19 mouse cellular contexts compared by ENCODE assay signal in genomic region chr4:114905969-114906680, GRCm38 (mm10). TPM values are rescaled to one million over a fixed set of nuclear protein-coding genes. Genes with fewer than 3 reads are reported as not detected.
DNase-seq lines count a peak whose midpoint lies in the region; ATAC-seq and TF ChIP-seq lines count a peak whose summit lies in the region.
"Had no signal": no experiment of that assay in that cellular context is flagged by ENCODE, and none has a peak within 500 bp of the region (broad histone marks: within the 10 kb centered on the region; RNA-seq: fewer than 3 reads in every experiment).

No protein-coding gene starts in this region.

- no peak overlapping the region for H3K4me2 ChIP-seq in forebrain, embryonic 12.5 days
- no peak overlapping the region for H3K4me2 ChIP-seq in forebrain, embryonic 14.5 days (ENCODE audit: low read length)
- H3K4me2 ChIP-seq in midbrain, embryonic 16.5 days (ENCODE audit: low read length), result no peak overlapping the region
- 0 out of 2 replicates have a peak overlapping the region, but pooled peaks have one; percentile 2 for H3K4me2 ChIP-seq in hindbrain, embryonic 13.5 days
- H3K4me2 ChIP-seq: forebrain, embryonic 13.5 days; liver, embryonic 11.5 days had no signal

- TF ChIP-seq POLR2A in thymus, adult 2 months (IDR thresholded peaks at IDR 0.05; ENCODE audit: control insufficient read depth, extremely low read depth, insufficient read depth, low read length, poor library complexity), result no peak

- no peaks in the 10 kb centered on the region for H3K9me3 ChIP-seq in forebrain, embryonic 12.5 days
- H3K9me3 ChIP-seq in forebrain, embryonic 14.5 days (replicated peaks; ENCODE audit: control insufficient read depth, low read length), result no peaks in the 10 kb centered on the region
- H3K9me3 ChIP-seq in midbrain, embryonic 10.5 days (replicated peaks), result no peaks in the 10 kb centered on the region
- no peaks in the 10 kb centered on the region for H3K9me3 ChIP-seq in midbrain, embryonic 16.5 days (replicated peaks; ENCODE audit: control insufficient read depth, low read length, poor library complexity, severe bottlenecking)
- no peaks in the 10 kb centered on the region for H3K9me3 ChIP-seq in hindbrain, embryonic 13.5 days
- H3K9me3 ChIP-seq: forebrain, embryonic 13.5 days; heart, embryonic 13.5 days had no signal

- H3K27ac ChIP-seq in forebrain, embryonic 12.5 days, result no peak overlapping the region
- H3K27ac ChIP-seq in forebrain, embryonic 14.5 days (ENCODE audit: low read depth, low read length), result no peak overlapping the region
- H3K27ac ChIP-seq in midbrain, embryonic 10.5 days (replicated peaks), result no peak overlapping the region
- H3K27ac ChIP-seq in midbrain, embryonic 16.5 days (ENCODE audit: low read length), result no peak overlapping the region
- H3K27ac ChIP-seq in hindbrain, embryonic 13.5 days, result no peak overlapping the region
- no peak overlapping the region for H3K27ac ChIP-seq in thymus, adult 2 months (ENCODE audit: control insufficient read depth, insufficient read depth, low read length)
- H3K27ac ChIP-seq: forebrain, embryonic 13.5 days; heart, embryonic 13.5 days had no signal

- 7% methylated on average over 10 of the region's 10 CpGs for WGBS in forebrain, embryonic 12.5 days
- WGBS in forebrain, embryonic 14.5 days, result 3% methylated on average over 10 of the region's 10 CpGs
- WGBS in midbrain, embryonic 10.5 days, result 6% methylated on average over 10 of the region's 10 CpGs
- 6% methylated on average over 10 of the region's 10 CpGs for WGBS in midbrain, embryonic 16.5 days
- WGBS in hindbrain, embryonic 13.5 days, result 8% methylated on average over 10 of the region's 10 CpGs
- 76% methylated on average over 10 of the region's 10 CpGs for WGBS in thymus, adult 2 months

- ATAC-seq in forebrain, embryonic 12.5 days (ENCODE audit: low FRiP score), result no peak
- ATAC-seq in forebrain, embryonic 14.5 days, result no peak
- ATAC-seq in midbrain, embryonic 16.5 days, result no peak
- ATAC-seq in hindbrain, embryonic 13.5 days (ENCODE audit: low FRiP score), result no peak
- ATAC-seq: forebrain, embryonic 13.5 days had no signal

- H3K27me3 ChIP-seq in forebrain, embryonic 12.5 days, result peaks cover 100% of the 10 kb centered on the region
- H3K27me3 ChIP-seq in forebrain, embryonic 14.5 days (replicated peaks; ENCODE audit: control insufficient read depth, insufficient read depth, low read length), result peaks cover 95% of the 10 kb centered on the region
- H3K27me3 ChIP-seq in midbrain, embryonic 10.5 days (ENCODE audit: low read depth, poor library complexity, severe bottlenecking), result peaks cover 100% of the 10 kb centered on the region
- H3K27me3 ChIP-seq in midbrain, embryonic 16.5 days (ENCODE audit: control insufficient read depth, insufficient read depth, low read depth, low read length), result peaks cover 58% of the 10 kb centered on the region
- H3K27me3 ChIP-seq in hindbrain, embryonic 13.5 days, result peaks cover 100% of the 10 kb centered on the region
- peaks cover 27% of the 10 kb centered on the region for H3K27me3 ChIP-seq in thymus, adult 2 months (ENCODE audit: control insufficient read depth, insufficient read depth, low read length)

- no peak for DNase-seq in forebrain, embryonic 14.5 days (ENCODE audit: low spot score)
- DNase-seq in midbrain, embryonic 10.5 days (ENCODE audit: low spot score), result no peak
- peak; percentile 15 for DNase-seq in naive thymus-derived CD4-positive, alpha-beta T cell, adult 2 months (ENCODE audit: low read depth)
- DNase-seq in thymus, adult 2 months, result no peak
- no peak for DNase-seq in adrenal gland, adult (ENCODE audit: inconsistent age in 2 of 2, low spot score in 1 of 2)
- DNase-seq: cerebellum, adult 11-12 months; gastrocnemius, postnatal 25 days; kidney, adult 8-10 months; layer of hippocampus, adult 9-11 months; thymus, postnatal 36 days had no signal

- 0 out of 2 replicates have a peak overlapping the region, but pooled peaks have one; percentile 5 for H3K4me3 ChIP-seq in forebrain, embryonic 12.5 days (replicated peaks)
- H3K4me3 ChIP-seq in forebrain, embryonic 14.5 days (ENCODE audit: low read depth, low read length), result no peak overlapping the region
- H3K4me3 ChIP-seq in midbrain, embryonic 10.5 days, result peak overlapping the region; percentile 62
- H3K4me3 ChIP-seq in midbrain, embryonic 16.5 days (ENCODE audit: low read depth, low read length), result no peak overlapping the region
- no peak overlapping the region for H3K4me3 ChIP-seq in hindbrain, embryonic 13.5 days
- H3K4me3 ChIP-seq in thymus, adult 2 months (ENCODE audit: control insufficient read depth, insufficient read depth, low read length), result no peak overlapping the region

- no peaks in the 10 kb centered on the region for H3K36me3 ChIP-seq in forebrain, embryonic 12.5 days (replicated peaks)
- H3K36me3 ChIP-seq in forebrain, embryonic 14.5 days (ENCODE audit: control insufficient read depth, insufficient read depth, low read length), result no peaks in the 10 kb centered on the region
- H3K36me3 ChIP-seq in midbrain, embryonic 10.5 days, result no peaks in the 10 kb centered on the region
- H3K36me3 ChIP-seq in midbrain, embryonic 16.5 days (ENCODE audit: control insufficient read depth, insufficient read depth, low read length), result no peaks in the 10 kb centered on the region
- no peaks in the 10 kb centered on the region for H3K36me3 ChIP-seq in hindbrain, embryonic 13.5 days
- no peaks in the 10 kb centered on the region for H3K36me3 ChIP-seq in thymus, adult 2 months (ENCODE audit: control insufficient read depth, insufficient read depth, low read length)
- H3K36me3 ChIP-seq: G1E; heart, embryonic 13.5 days had no signal

- no peak overlapping the region for H3K9ac ChIP-seq in forebrain, embryonic 12.5 days
- H3K9ac ChIP-seq in forebrain, embryonic 14.5 days (ENCODE audit: low read length), result no peak overlapping the region
- no peak overlapping the region for H3K9ac ChIP-seq in midbrain, embryonic 16.5 days (ENCODE audit: low read depth, low read length)
- no peak overlapping the region for H3K9ac ChIP-seq in hindbrain, embryonic 13.5 days
- H3K9ac ChIP-seq: forebrain, embryonic 13.5 days had no signal

- H3K4me1 ChIP-seq in forebrain, embryonic 12.5 days, result peaks cover 42% of the 10 kb centered on the region
- H3K4me1 ChIP-seq in forebrain, embryonic 14.5 days (ENCODE audit: control insufficient read depth, insufficient read depth, low read length), result peaks cover 11% of the 10 kb centered on the region
- peaks cover 61% of the 10 kb centered on the region for H3K4me1 ChIP-seq in midbrain, embryonic 10.5 days
- peaks cover 12% of the 10 kb centered on the region for H3K4me1 ChIP-seq in midbrain, embryonic 16.5 days (ENCODE audit: control insufficient read depth, insufficient read depth, low read length)
- peaks cover 26% of the 10 kb centered on the region for H3K4me1 ChIP-seq in hindbrain, embryonic 13.5 days (replicated peaks)
- H3K4me1 ChIP-seq in thymus, adult 2 months (replicated peaks; ENCODE audit: control insufficient read depth, insufficient read depth, low read length), result peaks cover 11% of the 10 kb centered on the region

- TF ChIP-seq CTCF in thymus, adult 2 months (IDR thresholded peaks at IDR 0.05; ENCODE audit: borderline replicate concordance, control insufficient read depth, extremely low read depth, insufficient read depth, low read length, poor library complexity), result no peak

RNA-seq across cellular contexts. Expression of gene Foxd2, which starts 2.5 kb away (rescaled TPM):
- 1.1 and 2.8 TPM in 2 replicates for polyA plus RNA-seq in forebrain, embryonic 12.5 days (2016; fragmentation: Nextera tagmentation; extraction: Ambion mirVana)
- polyA plus RNA-seq in forebrain, embryonic 14.5 days (2014; fragmentation: Nextera tagmentation; extraction: Ambion mirVana), result 0.27 and 0.38 TPM in 2 replicates
- 2.1 and 3.3 TPM in 2 replicates for polyA plus RNA-seq in midbrain, embryonic 10.5 days (2016; fragmentation: Nextera tagmentation; extraction: Ambion mirVana)
- polyA plus RNA-seq in midbrain, embryonic 16.5 days (2015; fragmentation: Nextera tagmentation; extraction: Ambion mirVana), result 0.23 and 0.24 TPM in 2 replicates
- polyA plus RNA-seq in hindbrain, embryonic 13.5 days (2015; fragmentation: Nextera tagmentation; extraction: Ambion mirVana), result 0.21 and 0.28 TPM in 2 replicates
- polyA plus RNA-seq in thymus, adult 2 months (2012; rRNA removed), result 1.4 and 1.8 TPM in 2 replicates
- polyA plus RNA-seq: stomach, embryonic 16.5 days had no signal

RNA-seq across cellular contexts. Expression of gene Foxe3, which starts 19.7 kb away (rescaled TPM):
- polyA plus RNA-seq in forebrain, embryonic 12.5 days (2016; fragmentation: Nextera tagmentation; extraction: Ambion mirVana), result not detected in 2 replicates
- not detected in 2 replicates for polyA plus RNA-seq in forebrain, embryonic 14.5 days (2014; fragmentation: Nextera tagmentation; extraction: Ambion mirVana)
- 6.7 and 14.7 TPM in 2 replicates for polyA plus RNA-seq in midbrain, embryonic 10.5 days (2016; fragmentation: Nextera tagmentation; extraction: Ambion mirVana)
- polyA plus RNA-seq in midbrain, embryonic 16.5 days (2015; fragmentation: Nextera tagmentation; extraction: Ambion mirVana), result not detected in 2 replicates
- not detected in 2 replicates for polyA plus RNA-seq in hindbrain, embryonic 13.5 days (2015; fragmentation: Nextera tagmentation; extraction: Ambion mirVana)
- 0.16 and 0.37 TPM in 2 replicates for polyA plus RNA-seq in thymus, adult 2 months (2012; rRNA removed)
- polyA plus RNA-seq: forebrain, embryonic 13.5 days; G1E; heart, embryonic 13.5 days; liver, embryonic 11.5 days; lung, embryonic 16.5 days; stomach, embryonic 16.5 days had no signal

Comparison
In these comparisons a context has a peak if more than half of its experiments do, and no peak if none do; other contexts are left out.
1. H3K4me3 ChIP-seq: peak in forebrain, embryonic 12.5 days (single experiment) and midbrain, embryonic 10.5 days (single experiment); none in forebrain, embryonic 14.5 days (single experiment), midbrain, embryonic 16.5 days (single experiment), hindbrain, embryonic 13.5 days (single experiment) and thymus, adult 2 months (single experiment).